Mouse (Mus musculus) mature B cell (primary cell): ENCODE results near the gene Usp17lc.
"Not testable (repeated sequence)": the region's sequence is repeated elsewhere in the genome, so short reads cannot be mapped to it uniquely, and the experiment has no call there.

Experiments
- in situ Hi-C: fragments of 300-500 bp; cut with MboI; formaldehyde crosslinking; loops from 2 replicates; pipeline ENCODE4 v1.14.3; 2019

Usp17lc gene

DNA sequence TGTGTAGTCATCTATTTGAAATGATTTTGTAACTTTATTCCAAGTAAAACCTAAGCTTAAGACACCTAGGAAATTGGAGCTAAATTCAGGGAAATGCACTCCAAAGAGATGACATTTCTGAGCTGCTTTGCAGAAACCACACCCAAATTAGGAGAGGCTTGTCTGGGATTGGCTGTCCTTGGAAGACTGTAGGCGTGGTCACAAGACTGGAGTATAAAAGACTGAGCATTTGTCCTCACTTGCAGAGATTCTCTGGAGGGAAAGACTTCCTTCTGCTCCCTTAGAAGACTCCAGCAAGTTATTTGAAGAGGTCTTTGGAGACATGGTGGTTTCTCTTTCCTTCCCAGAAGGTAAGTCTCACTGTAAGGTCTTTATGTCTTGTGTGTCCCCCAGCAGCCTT lies at the start of gene Usp17lc:
Gene Usp17lc (plus strand): TSS at position 301 of the 400 bp plus-strand sequence.
- in situ Hi-C loops: not testable (repeated sequence)

DNA sequence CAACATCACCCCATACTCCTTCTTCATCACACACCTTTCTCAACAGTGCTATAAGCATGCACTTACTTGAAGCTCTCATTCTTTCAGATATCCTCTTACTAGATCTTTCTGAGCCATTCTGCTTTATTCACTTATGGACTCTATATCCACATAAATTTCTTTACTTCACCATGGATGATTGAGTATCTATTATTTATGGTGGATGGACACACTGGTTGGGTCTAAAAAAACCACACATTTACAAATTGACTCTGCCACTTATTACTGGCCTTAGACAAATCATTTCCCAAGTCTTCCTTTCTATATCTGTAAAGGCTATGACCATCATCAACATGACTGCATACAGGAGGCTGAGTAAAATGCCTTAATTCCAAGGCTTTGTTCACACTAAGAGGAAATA lies 28.8 kb upstream of the Usp17lc start, which contains the start of gene Olfr603:
Gene Olfr603 (minus strand): TSS at position 101 of the 400 bp plus-strand sequence.
- in situ Hi-C loops: no loop called here

- in situ Hi-C loops: no loop called here
These were observed 17.1 kb upstream of the Usp17lc start for GRCm38 (mm10) chr7:103397758-103398157.

- in situ Hi-C loops: no loop called here
These were observed 15.9 kb upstream of the Usp17lc start for GRCm38 (mm10) chr7:103398981-103399380.

DNA sequence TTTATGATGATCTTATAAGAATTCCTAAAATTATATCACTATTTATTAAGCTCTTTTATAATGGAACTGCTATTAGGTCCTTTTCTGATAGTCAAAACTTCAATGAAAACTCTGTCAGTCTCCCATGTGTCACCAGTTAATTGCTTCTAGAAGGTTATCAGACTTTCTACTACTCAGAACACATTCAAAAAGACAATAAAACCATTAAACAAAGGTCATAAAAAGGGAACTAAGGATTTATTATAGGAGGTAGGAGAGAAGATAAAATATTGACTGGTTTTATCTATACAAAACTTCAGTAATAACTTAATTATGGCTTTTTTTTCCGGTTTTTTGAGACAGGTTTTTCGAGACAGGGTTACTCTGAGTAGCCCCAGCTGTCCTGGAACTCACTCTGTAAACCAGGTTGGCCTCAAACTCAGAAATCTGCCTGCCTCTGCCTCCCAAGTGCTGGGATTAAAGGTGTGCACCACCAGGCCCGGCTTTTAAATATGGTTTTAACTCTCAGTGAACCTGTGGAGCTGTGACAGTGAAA lies 8.3 kb upstream of the Usp17lc start:
- in situ Hi-C loops: not testable (repeated sequence)

DNA sequence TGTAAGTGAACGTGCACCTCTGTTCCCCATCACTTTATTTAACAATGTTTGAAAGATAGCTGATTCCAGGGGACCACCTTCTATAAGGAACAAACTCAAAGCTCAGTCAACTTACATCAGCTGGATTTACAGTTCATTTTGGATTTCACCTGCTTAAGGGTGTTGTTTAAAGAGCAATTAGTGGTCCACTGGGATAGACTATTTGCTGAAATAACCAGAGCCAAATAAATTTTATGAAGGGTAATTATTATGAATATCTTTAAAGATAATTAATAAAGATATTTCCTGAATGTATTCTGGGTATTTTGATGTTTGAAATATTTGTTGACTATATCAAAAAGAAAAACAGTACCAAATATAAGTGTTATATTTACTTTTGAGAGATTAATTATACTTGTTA lies 30.5 kb downstream of the Usp17lc start, which contains the start of gene Olfr605:
Gene Olfr605 (minus strand): TSS at position 101 of the 400 bp plus-strand sequence.
- in situ Hi-C loops: no loop called here

DNA sequence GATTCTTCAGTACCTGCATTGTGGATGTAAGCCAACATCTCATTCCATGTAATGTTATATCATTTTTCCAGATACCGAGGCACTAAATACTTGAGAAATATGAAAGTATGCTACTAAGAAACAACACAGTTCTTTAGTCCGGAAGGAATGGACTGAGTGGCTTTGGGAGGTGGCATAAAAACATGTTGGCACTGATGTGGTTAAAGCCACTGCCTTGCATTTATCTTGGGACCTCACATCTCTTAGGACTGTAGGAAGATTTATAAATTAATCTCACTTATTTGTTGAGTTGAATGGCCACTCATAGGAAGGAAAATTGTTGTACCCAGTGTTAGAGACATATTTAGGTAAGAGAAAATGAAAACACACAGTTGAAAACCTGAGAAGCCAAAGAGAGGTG lies 33.9 kb downstream of the Usp17lc start, which contains the start of gene Olfr606:
Gene Olfr606 (plus strand): TSS at position 301 of the 400 bp plus-strand sequence.
- in situ Hi-C loops: no loop called here

DNA sequence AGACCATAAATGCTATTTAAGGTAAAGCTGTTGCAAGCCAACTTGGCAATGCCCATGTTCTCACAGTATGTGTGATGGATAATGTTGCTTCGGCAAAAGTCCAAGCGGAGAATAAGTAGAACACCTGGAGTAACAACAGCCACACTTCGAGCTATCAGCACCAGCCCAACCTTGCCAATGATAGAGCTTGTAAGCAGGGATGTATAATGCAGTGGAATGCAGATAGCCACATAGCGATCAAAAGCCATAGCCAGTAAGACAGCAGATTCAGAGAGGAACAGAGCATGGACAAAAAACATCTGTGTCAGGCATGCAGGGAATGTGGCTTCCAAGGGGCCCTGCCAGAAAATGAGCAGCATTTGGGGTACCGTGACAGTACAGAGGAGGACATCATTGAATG lies 45.7 kb downstream of the Usp17lc start:
- in situ Hi-C loops: no loop called here
